Mouse (Mus musculus) erythroblast, adult 5-6 weeks (primary cell): ENCODE data around the gene Nes. TPM values are rescaled to one million over a fixed set of nuclear protein-coding genes. Genes with fewer than 3 reads are reported as not detected.

ENCODE experiments used
- ATAC-seq: replicated peaks from 2 replicates; pipeline ENCODE4 v1.8.0; 2016; ENCODE audit warnings: moderate number of reproducible peaks, mild to moderate bottlenecking, moderate TSS enrichment, inconsistent platforms; ENCODE audit not compliant: poor library complexity, low FRiP score, severe bottlenecking
- total RNA-seq, 2 experiments: library from RNA; stranded (forward) in 1 of 2; stranded (reverse) in 1 of 2; fragments of 150-400 nt in 1 of 2; fragments of 200-764, 138-1000 nt in 1 of 2; gene quantifications; 2 replicates each; pipeline versions ENCODE4 v1.2.3 to v1.2.4; 2015 to 2017; ENCODE audit warnings: low replicate concordance in 2 of 2

Gene Nes
- not detected in 2 replicates for total RNA-seq (2015; ENCODE audit: low replicate concordance)
- total RNA-seq (2017; ENCODE audit: low replicate concordance), result 0.42 TPM in 1 of 2 replicates, not detected in the other

- no peak for ATAC-seq
Observed at GRCm38 (mm10) chr3:87970939-87971488, at the start of gene Nes. Gene Nes, plus strand, starts transcription at chr3:87971078.

- no peak for ATAC-seq
Observed at GRCm38 (mm10) chr3:87924996-87925395, 45.9 kb upstream of the Nes start.

- no peak for ATAC-seq
Observed at GRCm38 (mm10) chr3:87927452-87927851, 43.4 kb upstream of the Nes start.

GRCm38 (mm10) chr3:87929341-87930077 is 41.4 kb upstream of the Nes start:
- peak; percentile 59 for ATAC-seq

- peak; percentile 91 for ATAC-seq
Observed at GRCm38 (mm10) chr3:87930078-87930795, 40.6 kb upstream of the Nes start, which contains the start of the genes Isg20l2 and Rrnad1. Gene Isg20l2, plus strand, starts transcription at chr3:87930314. Gene Rrnad1, minus strand, starts transcription at chr3:87930717.

GRCm38 (mm10) chr3:87934026-87934425 is 36.9 kb upstream of the Nes start:
- no peak for ATAC-seq

GRCm38 (mm10) chr3:87934501-87934900 is 36.4 kb upstream of the Nes start:
- ATAC-seq, result no peak

GRCm38 (mm10) chr3:87935201-87935600 is 35.7 kb upstream of the Nes start:
- ATAC-seq, result no peak

GRCm38 (mm10) chr3:87935776-87936175 is 35.1 kb upstream of the Nes start:
- ATAC-seq, result peak; percentile 71; the same call in 1 of the 2 replicates

- no peak for ATAC-seq
Observed at GRCm38 (mm10) chr3:87940611-87941010, 30.3 kb upstream of the Nes start.

- no peak for ATAC-seq
Observed at GRCm38 (mm10) chr3:87942471-87942870, 28.4 kb upstream of the Nes start.

- no peak for ATAC-seq
Observed at GRCm38 (mm10) chr3:87943586-87943985, 27.3 kb upstream of the Nes start.

GRCm38 (mm10) chr3:87944838-87945600 is 25.9 kb upstream of the Nes start:
- no peak for ATAC-seq

- no peak for ATAC-seq
Observed at GRCm38 (mm10) chr3:87945781-87946540, 24.9 kb upstream of the Nes start.

GRCm38 (mm10) chr3:87946541-87946860 is 24.4 kb upstream of the Nes start:
- no peak for ATAC-seq

GRCm38 (mm10) chr3:87947056-87947810 is 23.6 kb upstream of the Nes start:
- ATAC-seq, result no peak

GRCm38 (mm10) chr3:87947811-87948199 is 23.1 kb upstream of the Nes start:
- no peak for ATAC-seq

- ATAC-seq, result no peak
Observed at GRCm38 (mm10) chr3:87948378-87949265, 22.3 kb upstream of the Nes start, which contains the start of gene Crabp2. Gene Crabp2, plus strand, starts transcription at chr3:87948666.
